Mouse (Mus musculus) E14TG2a.4 (cell line): ENCODE measurements at regions not wholly inside any gene's neighbourhood (a gene's known extent, or its start where the extent isn't known, plus 50 kb on each side); places are given as distances from the start of the nearest gene placed in this dataset.

Source experiments
- H3K27me3 ChIP-seq: 2 replicates; pipeline ENCODE4 v1.6.1; 2014; ENCODE audit warnings: low read length, control low read depth; ENCODE audit not compliant: insufficient read depth
- H3K36me3 ChIP-seq: 2 replicates; pipeline ENCODE4 v1.6.1; 2014; ENCODE audit warnings: low read length, control low read depth; ENCODE audit not compliant: insufficient read depth
- H3K4me1 ChIP-seq: replicated peaks from 2 replicates; pipeline ENCODE4 v1.6.1; 2014; ENCODE audit warnings: low read depth, low read length, control low read depth
- H3K4me3 ChIP-seq: replicated peaks from 2 replicates; pipeline ENCODE4 v1.5.1; 2014; ENCODE audit warnings: mild to moderate bottlenecking, low read length
- H3K9me3 ChIP-seq: 2 replicates; pipeline ENCODE4 v1.6.1; 2014; ENCODE audit warnings: low read length, control low read depth
- CTCF ChIP-seq: conservative IDR thresholded peaks from 2 replicates; pipeline ENCODE4 v1.5.1; 2014; ENCODE audit warnings: low read length
- NANOG ChIP-seq: IDR thresholded peaks from 2 replicates; pipeline ENCODE4 v1.6.1; 2014; ENCODE audit warnings: borderline replicate concordance, low read length, mixed read lengths
- POU5F1 ChIP-seq: IDR thresholded peaks from 2 replicates; pipeline ENCODE4 v1.6.1; 2014; ENCODE audit warnings: low read length, borderline replicate concordance

GRCm38 (mm10) chr8:49069451-49069850 is 225.7 kb upstream of the Tenm3 start:
- no peaks in the 10 kb centered on the region for H3K36me3 ChIP-seq
- H3K4me3 ChIP-seq: no peak overlapping the region
- no peaks in the 10 kb centered on the region for H3K9me3 ChIP-seq
- no peaks in the 10 kb centered on the region for H3K27me3 ChIP-seq
- H3K4me1 ChIP-seq: no peaks in the 10 kb centered on the region
- TF ChIP-seq NANOG: no peak
- no peak for TF ChIP-seq POU5F1
- no peak for TF ChIP-seq CTCF

GRCm38 (mm10) chr8:49063256-49063655 is 219.5 kb upstream of the Tenm3 start:
- Histone ChIP-seq H3K36me3 (no peaks in the 10 kb centered on the region), H3K9me3 (no peaks in the 10 kb centered on the region), H3K4me1 (no peaks in the 10 kb centered on the region), H3K4me3 (no peak overlapping the region), H3K27me3 (no peaks in the 10 kb centered on the region)
- TF ChIP-seq POU5F1 (no peak), CTCF (no peak), NANOG (no peak)

GRCm38 (mm10) chr8:49043236-49043635 is 199.5 kb upstream of the Tenm3 start:
- TF ChIP-seq POU5F1 (no peak), CTCF (no peak), NANOG (no peak)
- H3K9me3 ChIP-seq: peaks cover 7% of the 10 kb centered on the region
- H3K4me1 ChIP-seq: no peaks in the 10 kb centered on the region
- H3K27me3 ChIP-seq: no peaks in the 10 kb centered on the region; the same call in 1 of the 2 replicates
- H3K4me3 ChIP-seq: no peak overlapping the region
- no peaks in the 10 kb centered on the region for H3K36me3 ChIP-seq

GRCm38 (mm10) chr8:49035970-49036700 is 192.4 kb upstream of the Tenm3 start:
- no peaks in the 10 kb centered on the region for H3K36me3 ChIP-seq
- H3K4me1 ChIP-seq: no peaks in the 10 kb centered on the region
- TF ChIP-seq POU5F1 (no peak), NANOG (no peak), CTCF (no peak)
- peaks cover 7% of the 10 kb centered on the region for H3K9me3 ChIP-seq
- peaks cover 3% of the 10 kb centered on the region; the same call in 1 of the 2 replicates for H3K27me3 ChIP-seq
- no peak overlapping the region for H3K4me3 ChIP-seq

GRCm38 (mm10) chr8:49035519-49035918 is 191.8 kb upstream of the Tenm3 start:
- Histone ChIP-seq H3K27me3 (peaks cover 3% of the 10 kb centered on the region; the same call in 1 of the 2 replicates), H3K9me3 (peaks cover 7% of the 10 kb centered on the region), H3K4me1 (no peaks in the 10 kb centered on the region), H3K36me3 (no peaks in the 10 kb centered on the region), H3K4me3 (no peak overlapping the region)
- TF ChIP-seq POU5F1 (no peak), NANOG (no peak), CTCF (peak; percentile 75)

- no peak for TF ChIP-seq POU5F1
- TF ChIP-seq CTCF: no peak
- TF ChIP-seq NANOG: no peak
- peaks cover 6% of the 10 kb centered on the region; the same call in 1 of the 2 replicates for H3K27me3 ChIP-seq
Observed at GRCm38 (mm10) chr8:49030255-49030654, 186.5 kb upstream of the Tenm3 start.

GRCm38 (mm10) chr8:49017741-49018140 is 174.0 kb upstream of the Tenm3 start:
- TF ChIP-seq POU5F1 (no peak), NANOG (no peak), CTCF (no peak)
- Histone ChIP-seq H3K36me3 (no peaks in the 10 kb centered on the region), H3K4me3 (no peak overlapping the region)

More at GRCm38 (mm10) chr8:49030255-49030654, 186.5 kb upstream of the Tenm3 start:
- Histone ChIP-seq H3K4me1 (no peaks in the 10 kb centered on the region), H3K9me3 (peaks cover 14% of the 10 kb centered on the region), H3K36me3 (no peaks in the 10 kb centered on the region), H3K4me3 (no peak overlapping the region)

GRCm38 (mm10) chr8:49015701-49016100 is 171.9 kb upstream of the Tenm3 start:
- TF ChIP-seq NANOG (no peak), CTCF (no peak), POU5F1 (no peak)
- Histone ChIP-seq H3K9me3 (no peaks in the 10 kb centered on the region), H3K36me3 (no peaks in the 10 kb centered on the region), H3K4me3 (no peak overlapping the region), H3K27me3 (no peaks in the 10 kb centered on the region), H3K4me1 (no peaks in the 10 kb centered on the region)

More at GRCm38 (mm10) chr8:49017741-49018140, 174.0 kb upstream of the Tenm3 start:
- Histone ChIP-seq H3K9me3 (no peaks in the 10 kb centered on the region), H3K27me3 (no peaks in the 10 kb centered on the region), H3K4me1 (no peaks in the 10 kb centered on the region)

GRCm38 (mm10) chr8:49015200-49015599 is 171.4 kb upstream of the Tenm3 start:
- Histone ChIP-seq H3K27me3 (no peaks in the 10 kb centered on the region), H3K4me1 (no peaks in the 10 kb centered on the region), H3K36me3 (no peaks in the 10 kb centered on the region), H3K4me3 (no peak overlapping the region), H3K9me3 (no peaks in the 10 kb centered on the region)
- TF ChIP-seq CTCF: no peak
- no peak for TF ChIP-seq NANOG
- no peak for TF ChIP-seq POU5F1
